Mouse (Mus musculus): Measurements from ENCODE around the gene Zfp467. TPM values are rescaled to one million over a fixed set of nuclear protein-coding genes. Genes with fewer than 3 reads are reported as not detected.

Gene Zfp467
- polyA plus RNA-seq (2014; fragmentation: Nextera tagmentation; extraction: Ambion mirVana): 17.5 and 19.6 TPM in 2 replicates

GRCm38 (mm10) chr6:48445181-48446101 is at the start of gene Zfp467:
Gene Zfp467, minus strand, starts transcription at chr6:48445825.
- under 1% methylated on average over 65 of the region's 65 CpGs for WGBS
- Histone ChIP-seq H3K36me3 (ENCODE audit: control insufficient read depth, insufficient read depth, low read length) (no peaks in the 10 kb centered on the region), H3K4me3 (ENCODE audit: low read depth, low read length) (peak within 1 kb of the TSS; percentile 74), H3K27ac (ENCODE audit: low read depth, low read length) (peak within 1 kb of the TSS; percentile 84), H3K9me3 (ENCODE audit: control insufficient read depth, low read length) (no peaks in the 10 kb centered on the region), H3K4me2 (ENCODE audit: low read depth, low read length, severe bottlenecking) (peak within 1 kb of the TSS; percentile 96), H3K27me3 (ENCODE audit: control insufficient read depth, insufficient read depth, low read length) (no peaks in the 10 kb centered on the region), H3K9ac (ENCODE audit: low read length) (peak within 1 kb of the TSS; percentile 84), H3K4me1 (replicated peaks; ENCODE audit: control insufficient read depth, insufficient read depth, low read length) (peaks cover 11% of the 10 kb centered on the region; the same call in 1 of the 2 replicates)
- peak; percentile 16 for ATAC-seq (replicated peaks; ENCODE audit: low FRiP score)
- DNase-seq (ENCODE audit: low spot score): peak; percentile 82

- Histone ChIP-seq H3K4me3 (ENCODE audit: low read depth, low read length) (no peak overlapping the region), H3K4me2 (ENCODE audit: low read depth, low read length, severe bottlenecking) (no peak overlapping the region), H3K9ac (ENCODE audit: low read length) (no peak overlapping the region), H3K27me3 (ENCODE audit: control insufficient read depth, insufficient read depth, low read length) (no peaks in the 10 kb centered on the region), H3K9me3 (ENCODE audit: control insufficient read depth, low read length) (no peaks in the 10 kb centered on the region), H3K27ac (ENCODE audit: low read depth, low read length) (no peak overlapping the region), H3K36me3 (ENCODE audit: control insufficient read depth, insufficient read depth, low read length) (no peaks in the 10 kb centered on the region), H3K4me1 (replicated peaks; ENCODE audit: control insufficient read depth, insufficient read depth, low read length) (peaks cover 4% of the 10 kb centered on the region; the same call in 1 of the 2 replicates)
- WGBS: 6% methylated on average over 8 of the region's 8 CpGs
- DNase-seq (ENCODE audit: low spot score) (no peak), ATAC-seq (replicated peaks; ENCODE audit: low FRiP score) (no peak)
Measured at GRCm38 (mm10) chr6:48493136-48493730, 47.6 kb upstream of the Zfp467 start.

GRCm38 (mm10) chr6:48491361-48491760 is 45.7 kb upstream of the Zfp467 start:
- WGBS: 73% methylated on average over 9 of the region's 9 CpGs
- Histone ChIP-seq H3K9me3 (ENCODE audit: control insufficient read depth, low read length) (no peaks in the 10 kb centered on the region), H3K27ac (ENCODE audit: low read depth, low read length) (no peak overlapping the region), H3K4me2 (ENCODE audit: low read depth, low read length, severe bottlenecking) (no peak overlapping the region), H3K36me3 (ENCODE audit: control insufficient read depth, insufficient read depth, low read length) (no peaks in the 10 kb centered on the region), H3K9ac (ENCODE audit: low read length) (no peak overlapping the region), H3K27me3 (ENCODE audit: control insufficient read depth, insufficient read depth, low read length) (no peaks in the 10 kb centered on the region), H3K4me3 (ENCODE audit: low read depth, low read length) (no peak overlapping the region), H3K4me1 (replicated peaks; ENCODE audit: control insufficient read depth, insufficient read depth, low read length) (peaks cover 6% of the 10 kb centered on the region; the same call in 1 of the 2 replicates)
- ATAC-seq (replicated peaks; ENCODE audit: low FRiP score) (no peak), DNase-seq (ENCODE audit: low spot score) (no peak)

DNA sequence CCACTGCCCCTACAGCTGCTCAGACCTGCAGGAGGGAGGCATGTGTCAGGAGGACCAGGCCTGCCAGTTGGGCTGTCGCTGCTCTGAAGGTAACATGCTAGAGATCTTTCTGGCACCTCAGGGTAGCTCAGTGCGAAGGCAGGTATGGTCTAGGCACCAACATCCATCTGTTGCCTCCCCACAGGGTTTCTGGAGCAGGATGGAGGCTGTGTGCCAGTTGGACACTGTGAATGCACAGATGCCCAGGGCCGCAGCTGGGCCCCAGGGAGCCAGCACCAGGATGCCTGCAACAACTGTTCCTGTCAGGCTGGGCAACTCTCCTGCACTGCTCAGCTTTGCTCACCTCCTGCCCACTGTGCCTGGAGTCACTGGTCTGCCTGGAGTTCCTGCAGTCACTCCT is 44.1 kb upstream of the Zfp467 start:
- Histone ChIP-seq H3K36me3 (ENCODE audit: control insufficient read depth, insufficient read depth, low read length) (no peaks in the 10 kb centered on the region), H3K9ac (ENCODE audit: low read length) (no peak overlapping the region), H3K27me3 (ENCODE audit: control insufficient read depth, insufficient read depth, low read length) (no peaks in the 10 kb centered on the region), H3K9me3 (ENCODE audit: control insufficient read depth, low read length) (no peaks in the 10 kb centered on the region), H3K27ac (ENCODE audit: low read depth, low read length) (no peak overlapping the region), H3K4me2 (ENCODE audit: low read depth, low read length, severe bottlenecking) (no peak overlapping the region), H3K4me1 (replicated peaks; ENCODE audit: control insufficient read depth, insufficient read depth, low read length) (peaks cover 6% of the 10 kb centered on the region; the same call in 1 of the 2 replicates), H3K4me3 (ENCODE audit: low read depth, low read length) (no peak overlapping the region)
- ATAC-seq (replicated peaks; ENCODE audit: low FRiP score) (no peak), DNase-seq (ENCODE audit: low spot score) (no peak)
- WGBS: 78% methylated on average over 3 of the region's 3 CpGs

DNA sequence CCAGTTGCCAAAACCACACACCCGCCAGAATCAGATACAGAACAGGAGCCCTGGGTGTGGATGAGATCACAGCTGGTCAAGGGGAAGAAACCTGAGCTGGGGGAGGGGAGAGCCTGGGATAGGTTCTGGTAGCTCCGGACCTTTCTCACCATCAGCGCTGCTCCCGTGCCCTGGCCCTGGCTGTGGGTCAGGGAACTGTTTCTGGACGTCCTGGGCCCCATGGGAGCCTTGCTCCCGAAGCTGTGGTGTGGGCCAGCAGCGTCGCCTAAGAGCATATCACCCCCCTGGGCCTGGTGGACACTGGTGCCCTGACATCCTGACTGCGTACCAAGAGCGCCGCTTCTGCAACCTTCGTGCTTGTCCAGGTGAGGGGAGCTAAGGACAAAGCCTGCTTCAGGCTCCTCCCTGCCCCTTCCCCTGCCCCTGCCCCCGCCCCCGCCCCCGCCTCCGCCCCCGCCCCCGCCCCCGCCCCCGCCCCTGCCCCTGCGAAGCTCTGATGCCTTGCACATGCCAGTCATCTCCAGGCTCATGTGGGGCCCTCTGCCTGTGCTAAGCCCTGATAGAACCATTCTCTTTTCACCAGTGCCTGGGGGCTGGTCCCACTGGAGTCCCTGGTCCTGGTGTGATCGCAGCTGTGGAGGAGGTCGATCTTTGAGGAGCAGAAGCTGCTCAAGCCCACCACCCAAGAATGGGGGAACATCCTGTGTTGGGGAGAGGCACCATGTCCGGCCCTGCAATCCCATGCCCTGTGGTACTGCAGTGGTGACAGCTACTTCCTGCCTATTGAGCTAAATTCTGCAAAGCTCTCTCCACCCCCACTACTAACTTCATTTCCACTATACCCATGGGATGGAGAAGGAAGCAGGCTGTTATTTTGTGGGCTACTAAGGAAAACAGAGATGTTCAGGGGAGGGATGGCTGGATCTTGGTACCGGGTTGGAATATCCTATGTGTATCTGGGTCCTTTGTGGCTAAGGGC is 42.4 kb upstream of the Zfp467 start:
- peak; percentile 57 for ATAC-seq (replicated peaks; ENCODE audit: low FRiP score)
- WGBS: 14% methylated on average over 17 of the region's 25 CpGs

GRCm38 (mm10) chr6:48482501-48482900 is 36.9 kb upstream of the Zfp467 start:
- WGBS: 71% methylated on average over 5 of the region's 5 CpGs
- H3K9me3 ChIP-seq (ENCODE audit: control insufficient read depth, low read length): no peaks in the 10 kb centered on the region

More for the DNA sequence above, 42.4 kb upstream of the Zfp467 start:
- Histone ChIP-seq H3K4me3 (ENCODE audit: low read depth, low read length) (no peak overlapping the region), H3K36me3 (ENCODE audit: control insufficient read depth, insufficient read depth, low read length) (no peaks in the 10 kb centered on the region), H3K9me3 (ENCODE audit: control insufficient read depth, low read length) (no peaks in the 10 kb centered on the region), H3K27me3 (ENCODE audit: control insufficient read depth, insufficient read depth, low read length) (no peaks in the 10 kb centered on the region), H3K4me2 (ENCODE audit: low read depth, low read length, severe bottlenecking) (peak overlapping the region; percentile 37), H3K4me1 (replicated peaks; ENCODE audit: control insufficient read depth, insufficient read depth, low read length) (peaks cover 2% of the 10 kb centered on the region; the same call in 1 of the 2 replicates), H3K27ac (ENCODE audit: low read depth, low read length) (no peak overlapping the region), H3K9ac (ENCODE audit: low read length) (peak overlapping the region; percentile 47)
- no peak for DNase-seq (ENCODE audit: low spot score)

DNA sequence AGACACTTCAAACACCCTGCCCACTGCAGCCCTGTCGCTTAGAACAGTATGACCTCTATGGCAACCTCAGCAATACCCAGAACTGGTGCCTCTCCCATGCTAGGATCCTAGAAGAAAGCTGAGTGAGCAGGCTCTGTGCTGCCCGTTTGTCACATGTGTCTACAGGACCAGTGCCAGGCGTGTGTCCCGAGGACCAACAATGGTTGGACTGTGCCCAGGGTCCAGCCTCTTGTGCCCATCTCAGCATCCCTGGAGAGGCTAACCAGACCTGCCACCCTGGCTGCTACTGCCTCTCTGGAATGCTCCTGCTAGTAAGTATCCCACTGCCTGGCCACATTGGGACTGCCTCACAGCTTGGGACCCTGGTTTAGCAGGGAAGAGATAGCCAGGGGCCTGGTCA is 32.8 kb upstream of the Zfp467 start:
- Histone ChIP-seq H3K4me2 (ENCODE audit: low read depth, low read length, severe bottlenecking) (no peak overlapping the region), H3K4me3 (ENCODE audit: low read depth, low read length) (no peak overlapping the region), H3K4me1 (replicated peaks; ENCODE audit: control insufficient read depth, insufficient read depth, low read length) (no peaks in the 10 kb centered on the region), H3K9me3 (ENCODE audit: control insufficient read depth, low read length) (no peaks in the 10 kb centered on the region), H3K9ac (ENCODE audit: low read length) (no peak overlapping the region), H3K27ac (ENCODE audit: low read depth, low read length) (no peak overlapping the region), H3K36me3 (ENCODE audit: control insufficient read depth, insufficient read depth, low read length) (no peaks in the 10 kb centered on the region), H3K27me3 (ENCODE audit: control insufficient read depth, insufficient read depth, low read length) (no peaks in the 10 kb centered on the region)
- no peak for ATAC-seq (replicated peaks; ENCODE audit: low FRiP score)
- WGBS: 86% methylated on average over 4 of the region's 4 CpGs
- no peak for DNase-seq (ENCODE audit: low spot score)

More at GRCm38 (mm10) chr6:48482501-48482900, 36.9 kb upstream of the Zfp467 start:
- Histone ChIP-seq H3K4me2 (ENCODE audit: low read depth, low read length, severe bottlenecking) (no peak overlapping the region), H3K4me1 (replicated peaks; ENCODE audit: control insufficient read depth, insufficient read depth, low read length) (no peaks in the 10 kb centered on the region; the same call in 1 of the 2 replicates), H3K27me3 (ENCODE audit: control insufficient read depth, insufficient read depth, low read length) (no peaks in the 10 kb centered on the region), H3K27ac (ENCODE audit: low read depth, low read length) (no peak overlapping the region), H3K4me3 (ENCODE audit: low read depth, low read length) (no peak overlapping the region), H3K36me3 (ENCODE audit: control insufficient read depth, insufficient read depth, low read length) (no peaks in the 10 kb centered on the region), H3K9ac (ENCODE audit: low read length) (0 out of 2 replicates have a peak overlapping the region, but pooled peaks have one; percentile 12)
- DNase-seq (ENCODE audit: low spot score): no peak
- no peak for ATAC-seq (replicated peaks; ENCODE audit: low FRiP score)

GRCm38 (mm10) chr6:48470739-48471138 is 25.1 kb upstream of the Zfp467 start:
- H3K9ac ChIP-seq (ENCODE audit: low read length): no peak overlapping the region

More at GRCm38 (mm10) chr6:48470739-48471138, 25.1 kb upstream of the Zfp467 start:
- H3K4me2 ChIP-seq (ENCODE audit: low read depth, low read length, severe bottlenecking): no peak overlapping the region
- H3K36me3 ChIP-seq (ENCODE audit: control insufficient read depth, insufficient read depth, low read length): no peaks in the 10 kb centered on the region
- WGBS: 85% methylated on average over 2 of the region's 2 CpGs
- no peak overlapping the region for H3K4me3 ChIP-seq (ENCODE audit: low read depth, low read length)
- H3K27me3 ChIP-seq (ENCODE audit: control insufficient read depth, insufficient read depth, low read length): no peaks in the 10 kb centered on the region
- no peaks in the 10 kb centered on the region for H3K4me1 ChIP-seq (replicated peaks; ENCODE audit: control insufficient read depth, insufficient read depth, low read length)
- H3K27ac ChIP-seq (ENCODE audit: low read depth, low read length): no peak overlapping the region
- no peaks in the 10 kb centered on the region for H3K9me3 ChIP-seq (ENCODE audit: control insufficient read depth, low read length)
- no peak for ATAC-seq (replicated peaks; ENCODE audit: low FRiP score)
- no peak for DNase-seq (ENCODE audit: low spot score)
